26 mouse cellular contexts compared by ENCODE assay signal in genomic region chr1:128549007-128549406, GRCm38 (mm10). TPM values are rescaled to one million over a fixed set of nuclear protein-coding genes. Genes with fewer than 3 reads are reported as not detected.
DNase-seq lines count a peak whose midpoint lies in the region; ATAC-seq and TF ChIP-seq lines count a peak whose summit lies in the region.
"Had no signal": no experiment of that assay in that cellular context is flagged by ENCODE, and none has a peak within 500 bp of the region (broad histone marks: within the 10 kb centered on the region; RNA-seq: fewer than 3 reads in every experiment).

No protein-coding gene starts in this region.

- H3K27me3 ChIP-seq in lung, postnatal 0 days (replicated peaks; ENCODE audit: insufficient read depth, low read length): no peaks in the 10 kb centered on the region
- H3K27me3 ChIP-seq: limb, embryonic 15.5 days had no signal

- no peaks in the 10 kb centered on the region for H3K4me1 ChIP-seq in lung, postnatal 0 days (ENCODE audit: insufficient read depth, low read depth, low read length)
- H3K4me1 ChIP-seq: limb, embryonic 10.5 days; limb, embryonic 15.5 days had no signal

- no peaks in the 10 kb centered on the region for H3K9me3 ChIP-seq in lung, postnatal 0 days (ENCODE audit: low read length)
- H3K9me3 ChIP-seq: limb, embryonic 10.5 days; limb, embryonic 15.5 days; midbrain, embryonic 13.5 days had no signal

- ATAC-seq in lung, postnatal 0 days: 0 out of 2 replicates have a peak, but pooled peaks have one; percentile 17
- ATAC-seq in CD4-positive, CD25-positive, alpha-beta regulatory T cell, adult 4 months: peak; percentile 44
- peak; percentile 44 for ATAC-seq in inflammation-experienced regulatory T-cells, adult 6 months
- ATAC-seq: forebrain, embryonic 14.5 days; hindbrain, embryonic 16.5 days; intestine, embryonic 16.5 days; midbrain, embryonic 13.5 days had no signal

- TF ChIP-seq EP300 in lung, postnatal 0 days (IDR thresholded peaks at IDR 0.05): no peak

- no peak for DNase-seq in lung, postnatal 0 days (ENCODE audit: low spot score)
- DNase-seq in lung, postnatal 4 days: no peak
- no peak for DNase-seq in layer of hippocampus, adult 11-12 months (ENCODE audit: low spot score)
- no peak for DNase-seq in urinary bladder, postnatal 14 days (ENCODE audit: low spot score)
- DNase-seq in kidney, postnatal 4 days: no peak
- DNase-seq: adrenal gland, adult 2 months; adrenal gland, postnatal 36 days; cerebellum, adult 2 months; cerebellum, postnatal 25 days; gastrocnemius, adult 2 months; heart, postnatal 14 days; kidney, adult 8-10 months; layer of hippocampus, adult 9-11 months; lung, embryonic 14.5 days; right cerebral cortex, postnatal 25 days; thymus, postnatal 25 days had no signal

- H3K27ac ChIP-seq in lung, postnatal 0 days (ENCODE audit: low read length): no peak overlapping the region
- H3K27ac ChIP-seq: gastrocnemius, adult 2 months; kidney, postnatal 0 days; limb, embryonic 10.5 days; limb, embryonic 15.5 days; liver, embryonic 14.5 days; midbrain, embryonic 13.5 days had no signal

- TF ChIP-seq CTCF in lung, postnatal 0 days (IDR thresholded peaks at IDR 0.05): no peak

- H3K4me3 ChIP-seq in lung, postnatal 0 days (ENCODE audit: low read depth, low read length): no peak overlapping the region
- H3K4me3 ChIP-seq: gastrocnemius, adult 2 months; limb, embryonic 10.5 days; limb, embryonic 15.5 days; midbrain, embryonic 13.5 days had no signal

- H3K4me2 ChIP-seq in lung, postnatal 0 days (replicated peaks; ENCODE audit: low read depth, low read length): no peak overlapping the region
- H3K4me2 ChIP-seq: limb, embryonic 15.5 days; lung, embryonic 14.5 days; midbrain, embryonic 13.5 days had no signal

- H3K9ac ChIP-seq in lung, postnatal 0 days (replicated peaks; ENCODE audit: low read depth): no peak overlapping the region
- H3K9ac ChIP-seq: limb, embryonic 15.5 days; liver, embryonic 14.5 days; lung, embryonic 14.5 days; midbrain, embryonic 13.5 days had no signal

- H3K36me3 ChIP-seq in lung, postnatal 0 days (ENCODE audit: insufficient read depth, low read length): no peaks in the 10 kb centered on the region
- H3K36me3 ChIP-seq: limb, embryonic 10.5 days; limb, embryonic 15.5 days; midbrain, embryonic 13.5 days had no signal

- WGBS in lung, postnatal 0 days: 42% methylated on average over 3 of the region's 3 CpGs

RNA-seq across cellular contexts. Expression of gene Cxcr4, which starts 43.1 kb away (rescaled TPM):
- polyA plus RNA-seq in lung, postnatal 0 days (2015; fragmentation: Nextera tagmentation; extraction: Ambion mirVana): 13.3 and 15.1 TPM in 2 replicates
- polyA plus RNA-seq in CD4-positive, CD25-positive, alpha-beta regulatory T cell, adult 4 months (2017; shearing (Covaris generic)): 10 to 100 TPM in 1 of 2 experiments, 1 to 10 TPM in 1; 5.6 to 29.9 TPM
- 10 to 100 TPM; 11.6 to 15.8 (median 15.7) TPM for polyA plus RNA-seq in inflammation-experienced regulatory T-cells, adult 6 months (2017; shearing (Covaris generic))
